Mouse (Mus musculus) G1E (cell line): Measurements from ENCODE around the gene Zfp964. TPM values are rescaled to one million over a fixed set of nuclear protein-coding genes. Genes with fewer than 3 reads are reported as not detected.
"Not testable (repeated sequence)": the region's sequence is repeated elsewhere in the genome, so short reads cannot be mapped to it uniquely, and the experiment has no call there.

Source experiments
- ATAC-seq: 2 replicates; pipeline ENCODE4 v1.8.0; 2016; ENCODE audit warnings: mild to moderate bottlenecking; ENCODE audit not compliant: insufficient number of reproducible peaks, poor library complexity, low FRiP score, severe bottlenecking; ENCODE audit errors: extremely low read depth
- DNase-seq: peaks from one replicate; pipeline ENCODE4 v3.0.0; 2012; ENCODE audit warnings: low spot score
- H3K27me3 ChIP-seq: 2 replicates; pipeline ENCODE4 v1.6.1; 2012; ENCODE audit warnings: mild to moderate bottlenecking, low read length, inconsistent platforms; ENCODE audit not compliant: insufficient read depth
- H3K36me3 ChIP-seq: replicated peaks from 2 replicates; pipeline ENCODE3; 2012; ENCODE audit warnings: mild to moderate bottlenecking, inconsistent platforms
- H3K4me1 ChIP-seq: 2 replicates; pipeline ENCODE4 v1.6.1; 2012; ENCODE audit warnings: low read depth, low read length, inconsistent platforms, mixed read lengths; ENCODE audit not compliant: insufficient read depth
- H3K4me3 ChIP-seq: 2 replicates; pipeline ENCODE4 v1.5.1; 2012; ENCODE audit warnings: low read depth, mild to moderate bottlenecking, inconsistent platforms, low read length, moderate library complexity, mixed read lengths
- H3K9me3 ChIP-seq: replicated peaks from 2 replicates; pipeline ENCODE4 v1.6.1; 2012; ENCODE audit warnings: inconsistent platforms
- CTCF ChIP-seq: IDR thresholded peaks from 2 replicates; pipeline ENCODE4 v1.5.1; 2012; ENCODE audit warnings: low read depth, low read length, inconsistent platforms, mixed read lengths
- GATA1 ChIP-seq: IDR thresholded peaks from 2 replicates; pipeline ENCODE4 v1.6.1; 2012; ENCODE audit warnings: borderline replicate concordance, low read length, inconsistent platforms, mixed read lengths
- GATA2 ChIP-seq: IDR thresholded peaks from 2 replicates; pipeline ENCODE4 v1.6.1; 2012; ENCODE audit warnings: low read depth, low read length, inconsistent platforms, borderline replicate concordance
- POLR2AphosphoS5 ChIP-seq: IDR thresholded peaks from 2 replicates; pipeline ENCODE4 v1.6.1; 2012; ENCODE audit warnings: low read depth, low read length, inconsistent platforms; ENCODE audit not compliant: insufficient replicate concordance
- TAL1 ChIP-seq: conservative IDR thresholded peaks from 2 replicates; pipeline ENCODE4 v1.6.1; 2012; ENCODE audit warnings: low read depth, low read length, inconsistent platforms, mixed read lengths
- polyA plus RNA-seq: library from polyadenylated mRNA; stranded (reverse); fragments of >175 nt; gene quantifications from 2 replicates; pipeline ENCODE4 v1.2.3, GENCODE M21; 2012
- total RNA-seq, 2 experiments: library from RNA; stranded (forward) in 1 of 2; stranded (reverse) in 1 of 2; fragments of 200-1000 nt in 1 of 2; fragments of >200 nt in 1 of 2; fragmentation: Nextera tagmentation in 1 of 2; gene quantifications; 2 replicates each; pipeline ENCODE4 v1.2.3; 2014 to 2017

The Zfp964 gene
- total RNA-seq (2014; fragmentation: Nextera tagmentation), result 0.29 and 0.53 TPM in 2 replicates
- 0.16 and 0.29 TPM in 2 replicates for total RNA-seq (2017)
- polyA plus RNA-seq, result not detected in 2 replicates

DNA sequence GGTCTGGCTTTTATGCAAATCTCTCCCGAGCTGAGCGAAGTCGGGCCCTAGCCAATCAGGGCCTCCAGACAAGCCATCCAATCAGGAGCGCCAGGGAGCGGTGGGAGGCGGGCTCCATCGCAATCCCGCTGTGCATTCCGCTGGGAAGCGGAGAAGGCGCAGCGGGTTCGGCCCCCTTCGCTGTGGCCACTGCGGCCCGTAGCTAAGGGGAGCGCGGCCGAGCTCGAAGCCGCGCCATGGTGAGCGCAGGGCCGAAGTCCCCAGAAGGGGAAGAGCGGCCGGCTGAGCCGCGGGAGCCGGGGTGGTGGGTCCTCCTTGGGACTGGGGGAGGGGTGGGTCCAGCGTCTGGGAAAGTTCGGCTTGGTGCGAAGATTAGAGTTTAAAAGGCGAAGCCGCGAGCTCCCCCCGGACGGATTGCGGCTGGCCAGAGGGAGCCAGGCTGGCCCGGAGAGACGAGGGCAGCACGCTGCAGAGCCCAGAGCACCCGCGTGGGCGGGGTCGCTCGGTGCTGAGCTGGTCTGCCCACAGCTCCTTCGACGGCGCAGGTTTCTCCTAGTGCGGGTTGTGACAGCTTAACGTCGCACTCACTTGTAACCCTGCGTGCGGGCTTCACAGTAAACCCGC lies at the start of gene Zfp964:
TSS of gene Zfp964 (plus strand) at position 122 of the 624 bp plus-strand sequence.
- Histone ChIP-seq H3K27me3 (peaks cover 13% of the 10 kb centered on the region), H3K4me3 (no peak within 1 kb of the TSS), H3K4me1 (no peaks in the 10 kb centered on the region; the same call in 1 of the 2 replicates), H3K36me3 (no peaks in the 10 kb centered on the region), H3K9me3 (no peaks in the 10 kb centered on the region)
- TF ChIP-seq GATA1, result no peak
- no peak for TF ChIP-seq GATA2
- TF ChIP-seq POLR2AphosphoS5, result no peak
- DNase-seq (no peak), ATAC-seq (no peak)

GRCm38 (mm10) chr8:69614687-69615086 lies 39.6 kb upstream of the Zfp964 start:
- TF ChIP-seq POLR2AphosphoS5 (no peak), CTCF (no peak), GATA1 (no peak), TAL1 (no peak), GATA2 (no peak)
- Histone ChIP-seq H3K36me3 (peaks cover 88% of the 10 kb centered on the region), H3K4me1 (no peaks in the 10 kb centered on the region), H3K27me3 (no peaks in the 10 kb centered on the region), H3K9me3 (no peaks in the 10 kb centered on the region), H3K4me3 (no peak overlapping the region)
- DNase-seq (no peak), ATAC-seq (no peak)

DNA sequence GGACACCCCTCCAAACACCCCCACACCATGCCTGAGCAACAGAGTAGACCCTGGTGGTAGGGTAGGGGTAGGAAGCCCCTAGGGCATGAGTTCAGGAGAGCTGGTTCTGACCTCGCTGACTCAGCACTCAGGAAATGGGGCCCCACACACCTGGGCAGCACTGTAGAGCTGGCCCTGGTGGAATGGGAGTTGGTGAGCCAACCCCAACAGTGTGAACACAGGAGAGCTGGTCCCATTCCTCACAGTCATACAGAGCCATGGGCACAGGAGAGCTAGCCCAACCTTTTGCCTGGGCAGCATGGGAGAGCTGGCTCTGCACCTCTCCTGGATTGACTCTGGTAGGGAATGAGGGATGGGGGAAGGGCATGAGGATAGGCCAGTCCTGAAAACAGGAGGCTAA lies 36.2 kb upstream of the Zfp964 start:
- Histone ChIP-seq H3K4me3 (no peak overlapping the region), H3K36me3 (peaks cover 73% of the 10 kb centered on the region), H3K9me3 (no peaks in the 10 kb centered on the region), H3K4me1 (peaks cover 3% of the 10 kb centered on the region; the same call in 1 of the 2 replicates), H3K27me3 (no peaks in the 10 kb centered on the region)
- TF ChIP-seq POLR2AphosphoS5 (no peak), CTCF (no peak), TAL1 (no peak), GATA2 (no peak), GATA1 (no peak)
- no peak for DNase-seq
- no peak for ATAC-seq

GRCm38 (mm10) chr8:69625095-69625789 lies 29.0 kb upstream of the Zfp964 start, which contains the start of gene Zfp868:
Zfp868 (minus strand) TSS chr8:69625548.
- H3K4me3 ChIP-seq, result peak within 1 kb of the TSS; percentile 79

DNA sequence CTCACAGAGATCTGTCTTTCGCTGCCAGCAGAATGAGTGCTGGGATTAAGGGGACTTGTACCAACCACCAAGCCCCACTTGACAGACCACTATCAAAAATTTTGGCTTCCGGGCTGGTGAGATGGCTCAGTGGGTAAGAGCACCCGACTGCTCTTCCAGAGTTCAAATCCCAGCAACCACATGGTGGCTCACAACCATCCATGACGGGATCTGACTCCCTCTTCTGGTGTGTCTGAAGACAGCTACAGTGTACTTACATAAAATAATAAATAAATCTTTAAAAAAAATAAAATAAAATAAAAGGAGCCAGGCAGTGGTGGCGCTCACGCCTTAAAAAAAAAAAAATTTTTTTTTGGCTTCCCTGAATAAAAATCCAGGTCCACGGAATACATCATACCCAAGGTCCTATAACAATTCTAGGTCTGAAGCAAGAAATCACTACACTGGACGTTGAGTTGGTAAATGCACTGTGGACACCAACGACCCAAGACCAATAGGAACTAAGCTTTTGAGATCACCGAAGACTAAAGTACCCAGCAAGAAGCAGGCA lies 396 bp upstream of the Zfp964 start:
- Histone ChIP-seq H3K27me3 (peaks cover 13% of the 10 kb centered on the region), H3K9me3 (no peaks in the 10 kb centered on the region), H3K36me3 (no peaks in the 10 kb centered on the region), H3K4me1 (no peaks in the 10 kb centered on the region; the same call in 1 of the 2 replicates), H3K4me3 (no peak overlapping the region)
- DNase-seq (no peak), ATAC-seq (no peak)
- TF ChIP-seq POLR2AphosphoS5 (no peak), GATA2 (no peak), CTCF (no peak)

More at GRCm38 (mm10) chr8:69625095-69625789, 29.0 kb upstream of the Zfp964 start, which contains the start of gene Zfp868:
- TF ChIP-seq TAL1 (no peak), CTCF (0 out of 2 replicates have a peak, but pooled peaks have one; percentile 32)
- DNase-seq (peak; percentile 97), ATAC-seq (peak; percentile 99)
- Histone ChIP-seq H3K27me3 (no peaks in the 10 kb centered on the region), H3K36me3 (peaks cover 22% of the 10 kb centered on the region), H3K9me3 (no peaks in the 10 kb centered on the region), H3K4me1 (peaks cover 14% of the 10 kb centered on the region)

- no peaks in the 10 kb centered on the region for H3K36me3 ChIP-seq
- no peaks in the 10 kb centered on the region for H3K9me3 ChIP-seq
- no peak for DNase-seq
- 0 out of 2 replicates have a peak, but pooled peaks cover 3% of the 10 kb centered on the region for H3K27me3 ChIP-seq
- no peak for ATAC-seq
- no peak overlapping the region for H3K4me3 ChIP-seq
- no peaks in the 10 kb centered on the region for H3K4me1 ChIP-seq
- TF ChIP-seq GATA2 (no peak), CTCF (no peak), GATA1 (no peak), POLR2AphosphoS5 (no peak), TAL1 (no peak)
These were observed 7.0 kb downstream of the Zfp964 start for GRCm38 (mm10) chr8:69661294-69661693.

GRCm38 (mm10) chr8:69665051-69665450 lies 10.8 kb downstream of the Zfp964 start:
- H3K36me3 ChIP-seq, H3K4me3 ChIP-seq, H3K4me1 ChIP-seq, DNase-seq, ATAC-seq, H3K27me3 ChIP-seq, H3K9me3 ChIP-seq: not testable (repeated sequence)
